Mouse (Mus musculus) liver, embryonic 12.5 days (tissue): ENCODE measurements around the gene Nsf. TPM values are rescaled to one million over a fixed set of nuclear protein-coding genes. Genes with fewer than 3 reads are reported as not detected.

ENCODE experiments used
- ATAC-seq: fragments of 200-750 bp; cut with Nextera tagmentation; 2 replicates; pipeline ENCODE4 v1.8.0; 2017; ENCODE audit warnings: moderate number of reproducible peaks, mild to moderate bottlenecking, moderate library complexity
- H3K27ac ChIP-seq: fragments of 300-500 bp; sonication (generic); 2 replicates; pipeline ENCODE4 v1.5.1; 2016; ENCODE audit warnings: mild to moderate bottlenecking
- H3K27me3 ChIP-seq: fragments of 300-500 bp; sonication (generic); replicated peaks from 2 replicates; pipeline ENCODE4 v1.6.1; 2016; ENCODE audit warnings: mild to moderate bottlenecking, moderate library complexity
- H3K36me3 ChIP-seq: fragments of 300-500 bp; sonication (generic); 2 replicates; pipeline ENCODE4 v1.6.1; 2016; ENCODE audit warnings: mild to moderate bottlenecking, moderate library complexity
- H3K4me1 ChIP-seq: fragments of 300-500 bp; sonication (generic); 2 replicates; pipeline ENCODE4 v1.6.1; 2016
- H3K4me2 ChIP-seq: fragments of 300-500 bp; sonication (generic); 2 replicates; pipeline ENCODE4 v1.6.1; 2016; ENCODE audit warnings: mild to moderate bottlenecking, moderate library complexity
- H3K4me3 ChIP-seq: fragments of 300-500 bp; sonication (generic); 2 replicates; pipeline ENCODE4 v1.5.1; 2016; ENCODE audit warnings: mild to moderate bottlenecking, moderate library complexity
- H3K9ac ChIP-seq: fragments of 300-500 bp; sonication (generic); 2 replicates; pipeline ENCODE4 v1.6.1; 2016; ENCODE audit warnings: mild to moderate bottlenecking, moderate library complexity
- H3K9me3 ChIP-seq: fragments of 300-500 bp; sonication (generic); replicated peaks from 2 replicates; pipeline ENCODE4 v1.6.1; 2016; ENCODE audit warnings: mild to moderate bottlenecking, moderate library complexity
- WGBS: fragments of 180-500 bp; shearing (Covaris S2); methylation state at CpG from one replicate; pipeline ENCODE4 v1.1.7; 2016; ENCODE audit not compliant: insufficient replicate concordance; 5-methylcytosine and 5-hydroxymethylcytosine counted together
- polyA plus RNA-seq: library from polyadenylated mRNA; unstranded; fragments of >200 nt; fragmentation: Nextera tagmentation; extraction: Ambion mirVana; gene quantifications from 2 replicates; pipeline ENCODE4 v1.2.1, GENCODE M21; 2016

Gene Nsf
- polyA plus RNA-seq, 1 experiment from 2014 or later: 40.6 TPM

DNA sequence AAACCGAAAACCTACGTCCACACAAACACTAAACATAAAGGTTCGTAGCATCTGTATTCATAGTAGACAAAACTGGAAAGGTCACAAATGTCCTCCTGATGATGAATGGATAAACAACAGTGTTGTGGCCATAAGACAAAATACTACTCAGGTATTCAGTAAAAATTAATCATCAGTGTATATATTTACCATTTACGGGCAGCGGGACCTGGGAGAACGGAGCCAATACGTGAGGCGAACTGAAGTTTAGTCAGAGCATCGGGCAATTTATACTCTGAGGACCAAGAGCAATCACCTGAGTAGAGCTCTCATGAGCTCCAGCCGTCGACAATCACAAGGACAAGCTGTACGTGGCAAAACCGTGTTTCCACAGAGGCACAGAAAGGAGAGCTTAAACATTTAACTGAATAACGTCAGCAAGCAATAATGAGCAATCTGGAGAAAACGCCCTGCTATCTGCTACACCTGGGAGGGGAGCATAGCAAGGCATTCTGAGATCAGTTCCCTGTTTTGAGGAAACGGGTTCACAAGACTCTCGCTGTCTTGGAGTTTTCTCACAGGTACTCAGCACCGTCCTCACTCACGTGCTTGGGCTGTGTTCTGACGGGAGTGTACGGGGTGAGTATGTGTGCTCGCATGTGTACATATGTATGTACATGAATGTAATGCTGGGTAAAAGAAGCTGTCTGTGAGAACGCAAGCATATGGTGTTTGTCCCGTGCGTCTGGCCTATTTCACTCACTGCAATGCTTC lies 15.7 kb downstream of the Nsf start:
- Histone ChIP-seq H3K27me3 (no peaks in the 10 kb centered on the region), H3K4me2 (no peak overlapping the region), H3K4me1 (no peaks in the 10 kb centered on the region), H3K27ac (no peak overlapping the region), H3K9me3 (no peaks in the 10 kb centered on the region), H3K4me3 (no peak overlapping the region), H3K9ac (no peak overlapping the region), H3K36me3 (peaks cover 6% of the 10 kb centered on the region; the same call in 1 of the 2 replicates)
- no peak for ATAC-seq
- WGBS: 87% methylated on average over 25 of the region's 25 CpGs

DNA sequence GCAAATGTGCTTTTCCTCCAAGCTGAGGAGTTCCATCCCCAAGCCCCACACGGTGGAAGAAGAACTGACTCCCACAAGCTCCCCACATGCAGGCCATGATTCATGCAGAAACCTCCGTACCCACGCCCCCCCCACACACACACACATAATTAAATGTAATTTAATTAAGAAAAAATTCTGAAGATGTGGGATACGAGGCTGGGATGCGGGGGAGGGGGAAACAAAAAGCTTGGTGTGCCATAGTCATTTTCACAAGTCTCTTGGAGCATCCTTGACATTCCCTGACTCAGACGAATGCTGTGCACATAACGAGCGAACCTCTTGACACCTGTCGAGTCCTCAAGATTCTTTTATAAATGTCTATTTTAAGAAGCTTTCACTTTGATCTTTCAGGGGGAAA lies 16.4 kb downstream of the Nsf start:
- 85% methylated on average over 9 of the region's 9 CpGs for WGBS
- ATAC-seq: no peak

DNA sequence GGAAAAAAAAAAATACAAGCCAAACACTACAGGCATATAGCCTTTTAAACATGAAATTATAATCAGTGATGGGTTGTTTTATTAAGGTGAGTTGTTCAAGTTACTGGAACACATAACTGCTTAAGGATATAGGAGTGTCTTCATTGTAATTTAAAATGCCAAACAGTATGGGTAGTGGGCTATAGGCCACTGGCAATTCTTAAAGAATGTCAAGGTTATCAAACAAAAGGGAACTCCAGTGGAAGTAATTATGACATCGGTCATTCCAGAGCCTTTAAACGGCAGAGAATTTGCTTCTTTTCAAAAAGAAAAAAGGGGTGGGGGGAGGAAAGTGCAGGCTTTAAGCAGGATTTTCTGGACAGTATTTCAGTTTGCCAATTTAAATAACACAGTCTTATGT lies 18.1 kb downstream of the Nsf start:
- ATAC-seq: no peak

More for the DNA sequence above, 16.4 kb downstream of the Nsf start:
- Histone ChIP-seq H3K4me3 (no peak overlapping the region), H3K4me1 (no peaks in the 10 kb centered on the region), H3K9me3 (no peaks in the 10 kb centered on the region), H3K4me2 (no peak overlapping the region), H3K27me3 (no peaks in the 10 kb centered on the region), H3K27ac (no peak overlapping the region), H3K9ac (no peak overlapping the region), H3K36me3 (peaks cover 6% of the 10 kb centered on the region; the same call in 1 of the 2 replicates)

DNA sequence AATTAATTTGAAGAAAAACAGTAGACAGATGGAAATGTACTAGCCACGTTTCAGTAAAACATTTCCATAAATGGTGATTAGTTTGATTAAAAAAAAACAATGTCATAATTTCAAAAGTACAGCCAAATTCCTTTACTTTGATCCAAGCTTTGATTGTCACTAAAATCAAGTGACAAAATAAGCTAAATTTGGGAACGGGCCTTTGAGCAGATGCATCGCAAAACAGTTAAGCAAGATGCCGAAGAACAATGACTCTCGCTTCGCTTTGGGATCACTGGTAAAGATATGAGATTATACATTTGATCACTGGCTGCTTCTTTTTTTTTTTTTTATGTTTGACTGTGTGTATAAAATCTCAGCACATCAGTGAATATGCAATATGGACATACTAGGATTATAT lies 20.0 kb downstream of the Nsf start:
- WGBS: 85% methylated on average over 6 of the region's 6 CpGs
- Histone ChIP-seq H3K9ac (no peak overlapping the region), H3K9me3 (no peaks in the 10 kb centered on the region), H3K4me1 (no peaks in the 10 kb centered on the region), H3K4me3 (no peak overlapping the region), H3K4me2 (no peak overlapping the region), H3K36me3 (peaks cover 7% of the 10 kb centered on the region), H3K27ac (no peak overlapping the region), H3K27me3 (no peaks in the 10 kb centered on the region)
- no peak for ATAC-seq

More for the DNA sequence above, 18.1 kb downstream of the Nsf start:
- H3K4me1 ChIP-seq: no peaks in the 10 kb centered on the region
- no peak overlapping the region for H3K27ac ChIP-seq
- H3K9ac ChIP-seq: no peak overlapping the region
- no peaks in the 10 kb centered on the region for H3K27me3 ChIP-seq
- no peaks in the 10 kb centered on the region; the same call in 1 of the 2 replicates for H3K36me3 ChIP-seq
- H3K9me3 ChIP-seq: no peaks in the 10 kb centered on the region
- no peak overlapping the region for H3K4me3 ChIP-seq
- 75% methylated on average over 2 of the region's 2 CpGs for WGBS
- no peak overlapping the region for H3K4me2 ChIP-seq

DNA sequence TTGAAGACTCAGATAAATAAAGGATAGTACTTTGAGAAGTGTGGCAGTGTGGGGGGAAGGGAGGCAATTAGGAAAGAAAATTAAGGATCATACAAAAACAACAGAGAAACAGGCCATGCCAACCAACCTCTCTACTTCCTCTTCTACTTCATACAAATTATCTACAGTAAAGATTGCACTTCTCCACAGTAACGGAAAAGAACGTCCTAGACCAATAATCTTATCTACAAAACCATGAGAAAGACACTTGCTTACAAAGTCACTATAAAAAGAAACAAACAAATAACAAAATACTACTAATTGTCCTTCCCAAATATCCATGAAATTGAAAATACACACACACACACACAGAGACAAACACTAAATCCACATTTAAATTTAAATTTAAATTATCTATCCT lies 29.9 kb downstream of the Nsf start:
- Histone ChIP-seq H3K27ac (no peak overlapping the region), H3K4me1 (no peaks in the 10 kb centered on the region), H3K9ac (no peak overlapping the region), H3K27me3 (no peaks in the 10 kb centered on the region), H3K9me3 (no peaks in the 10 kb centered on the region), H3K4me3 (no peak overlapping the region), H3K36me3 (peaks cover 42% of the 10 kb centered on the region), H3K4me2 (no peak overlapping the region)
- no peak for ATAC-seq
- WGBS: 46% methylated on average over 2 of the region's 2 CpGs

DNA sequence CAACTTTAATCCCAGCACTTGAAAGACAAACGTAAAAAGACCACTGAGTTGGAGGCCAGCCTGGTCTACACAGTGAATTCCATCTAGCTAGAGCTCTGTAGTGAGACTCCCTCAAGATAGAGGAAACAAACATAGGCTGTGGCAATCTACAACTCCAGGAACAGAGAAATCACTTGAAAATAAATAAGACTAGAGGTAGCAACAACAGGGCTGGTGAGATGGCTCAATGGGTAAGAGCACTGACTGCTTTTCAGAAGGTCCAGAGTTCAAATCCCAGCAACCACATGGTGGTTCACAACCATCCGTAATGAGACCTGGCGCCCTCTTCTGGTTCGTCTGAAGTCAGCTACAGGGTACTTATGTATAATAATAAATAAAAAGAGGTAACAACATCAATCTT lies 30.6 kb downstream of the Nsf start:
- Histone ChIP-seq H3K27me3 (no peaks in the 10 kb centered on the region), H3K4me2 (no peak overlapping the region), H3K4me3 (no peak overlapping the region), H3K9ac (no peak overlapping the region), H3K27ac (no peak overlapping the region), H3K36me3 (peaks cover 36% of the 10 kb centered on the region), H3K9me3 (no peaks in the 10 kb centered on the region), H3K4me1 (no peaks in the 10 kb centered on the region)
- no peak for ATAC-seq
- WGBS: 83% methylated on average over 4 of the region's 4 CpGs

DNA sequence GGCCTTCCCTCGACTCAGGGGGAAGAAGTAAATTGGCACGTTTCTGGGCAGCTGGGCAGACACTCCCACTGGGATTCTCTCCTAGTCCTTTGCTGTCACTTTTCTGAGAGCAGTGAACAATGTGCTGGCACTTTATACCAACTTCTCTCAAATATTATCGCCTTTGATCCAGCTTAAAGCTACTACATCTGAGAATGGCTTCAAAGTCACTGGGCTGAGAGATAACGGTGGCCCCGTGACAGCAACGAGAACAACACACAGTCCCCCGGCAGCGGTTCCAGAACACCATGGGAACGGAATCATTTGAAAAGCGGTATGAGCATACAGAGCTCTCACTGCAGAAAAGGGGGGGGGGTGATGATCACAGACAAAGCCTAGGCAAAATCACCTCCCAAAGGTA lies 31.0 kb downstream of the Nsf start:
- WGBS: 89% methylated on average over 10 of the region's 10 CpGs
- H3K4me3 ChIP-seq: no peak overlapping the region
- no peak overlapping the region for H3K27ac ChIP-seq
- peaks cover 36% of the 10 kb centered on the region for H3K36me3 ChIP-seq
- H3K4me2 ChIP-seq: no peak overlapping the region
- H3K9ac ChIP-seq: no peak overlapping the region
- H3K4me1 ChIP-seq: no peaks in the 10 kb centered on the region
- no peaks in the 10 kb centered on the region for H3K27me3 ChIP-seq
- ATAC-seq: no peak
- no peaks in the 10 kb centered on the region for H3K9me3 ChIP-seq

DNA sequence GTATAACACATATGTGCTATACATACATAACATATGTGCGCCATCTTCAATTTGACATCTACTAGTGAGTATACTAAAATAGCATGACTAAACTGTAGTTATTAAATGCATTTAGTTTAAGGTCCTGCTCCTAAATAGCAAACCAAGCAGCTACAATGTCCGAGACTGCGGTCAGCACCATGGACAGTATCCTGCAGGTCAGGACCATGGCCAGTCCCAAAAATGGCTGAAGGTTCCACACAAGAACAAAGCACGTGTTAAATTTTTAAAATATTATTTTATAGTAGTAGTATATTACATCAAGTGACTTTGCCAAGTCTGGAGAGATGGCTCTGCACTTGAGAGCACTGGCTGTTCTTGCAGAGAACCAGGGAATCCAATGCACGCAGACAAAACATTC lies 33.2 kb downstream of the Nsf start:
- Histone ChIP-seq H3K27ac (no peak overlapping the region), H3K27me3 (no peaks in the 10 kb centered on the region), H3K4me3 (no peak overlapping the region), H3K9me3 (no peaks in the 10 kb centered on the region), H3K4me1 (no peaks in the 10 kb centered on the region), H3K9ac (no peak overlapping the region), H3K4me2 (no peak overlapping the region), H3K36me3 (peaks cover 32% of the 10 kb centered on the region)
- 71% methylated on average over 5 of the region's 5 CpGs for WGBS
- ATAC-seq: no peak

DNA sequence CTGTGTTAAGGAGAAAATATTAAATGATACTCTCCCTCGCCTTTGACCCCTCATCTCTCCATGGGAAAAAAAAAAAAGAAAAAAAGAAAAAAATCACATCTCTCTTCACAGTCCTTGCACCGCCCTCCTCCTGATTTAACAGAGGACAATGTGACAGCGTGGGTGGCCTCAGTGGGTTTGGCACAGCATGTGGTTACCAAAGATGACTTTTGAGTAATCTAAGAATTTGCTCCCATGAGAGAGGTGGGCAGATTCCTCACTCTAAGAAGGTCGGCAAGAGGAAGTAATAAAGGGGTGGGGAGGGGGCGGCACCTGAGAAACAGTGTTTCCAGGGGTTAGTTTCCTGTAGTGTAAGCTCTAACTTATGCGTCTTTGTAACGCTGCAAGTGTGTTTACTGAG lies 37.0 kb downstream of the Nsf start:
- no peak for ATAC-seq
- H3K4me1 ChIP-seq: no peaks in the 10 kb centered on the region
- H3K27ac ChIP-seq: no peak overlapping the region
- peaks cover 48% of the 10 kb centered on the region for H3K36me3 ChIP-seq
- H3K4me3 ChIP-seq: no peak overlapping the region
- no peak overlapping the region for H3K4me2 ChIP-seq
- WGBS: 71% methylated on average over 7 of the region's 7 CpGs
- H3K27me3 ChIP-seq: no peaks in the 10 kb centered on the region
- H3K9me3 ChIP-seq: no peaks in the 10 kb centered on the region
- H3K9ac ChIP-seq: no peak overlapping the region

DNA sequence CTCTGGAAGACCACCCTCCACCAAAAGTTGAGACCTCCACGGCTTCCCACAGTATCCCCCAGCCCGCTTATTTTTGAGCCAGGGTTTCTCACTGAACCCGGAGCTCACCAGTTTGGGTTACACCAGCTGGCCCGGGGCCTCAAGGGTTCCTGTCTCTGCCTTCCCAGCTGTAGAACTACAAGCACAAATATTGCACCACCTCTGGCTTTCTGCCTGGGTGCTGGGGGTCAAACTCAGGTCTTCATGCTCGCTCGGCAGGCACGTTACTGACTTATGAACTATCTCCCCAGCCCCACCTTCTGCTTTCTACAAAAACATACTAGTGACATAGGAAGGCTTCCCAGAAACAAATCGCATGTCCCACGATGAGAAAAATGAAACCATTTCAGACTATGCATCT lies 38.2 kb downstream of the Nsf start:
- 79% methylated on average over 9 of the region's 9 CpGs for WGBS
- no peak for ATAC-seq
- Histone ChIP-seq H3K27me3 (no peaks in the 10 kb centered on the region), H3K4me3 (no peak overlapping the region), H3K9me3 (no peaks in the 10 kb centered on the region), H3K27ac (no peak overlapping the region), H3K9ac (no peak overlapping the region), H3K4me2 (no peak overlapping the region), H3K36me3 (peaks cover 44% of the 10 kb centered on the region), H3K4me1 (no peaks in the 10 kb centered on the region)

DNA sequence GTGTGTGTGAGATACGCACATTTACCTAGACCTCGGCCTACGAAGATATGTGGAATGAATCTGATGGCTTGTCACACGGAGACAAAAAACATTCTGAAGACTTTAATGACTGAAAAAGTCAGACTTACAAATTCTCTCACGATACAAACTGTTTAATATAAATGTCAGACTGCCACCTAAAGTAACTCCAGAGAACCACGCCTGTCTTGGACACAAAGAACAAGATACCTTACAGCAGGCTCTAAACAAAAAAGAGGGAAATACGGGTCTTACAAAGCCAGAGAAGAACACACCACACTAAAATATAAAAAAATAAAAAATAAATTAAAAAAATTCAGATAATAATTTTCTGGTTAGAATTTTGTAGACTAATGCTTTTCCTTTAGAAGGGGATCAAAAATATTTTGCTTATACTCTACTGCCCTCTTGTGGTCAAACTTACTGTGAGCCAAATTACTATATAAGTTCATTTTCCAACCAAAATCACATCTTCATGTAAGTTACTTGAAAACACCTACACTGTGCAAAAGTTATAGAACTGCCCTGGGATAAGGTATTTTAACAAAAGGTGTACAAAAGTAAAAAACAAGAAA lies 42.8 kb downstream of the Nsf start:
- no peak overlapping the region for H3K4me2 ChIP-seq
- peaks cover 71% of the 10 kb centered on the region for H3K36me3 ChIP-seq
- 71% methylated on average over 7 of the region's 7 CpGs for WGBS
- H3K27ac ChIP-seq: no peak overlapping the region
- H3K9me3 ChIP-seq: no peaks in the 10 kb centered on the region
- no peak for ATAC-seq
- H3K4me3 ChIP-seq: no peak overlapping the region
- no peak overlapping the region for H3K9ac ChIP-seq
- no peaks in the 10 kb centered on the region for H3K4me1 ChIP-seq
- H3K27me3 ChIP-seq: no peaks in the 10 kb centered on the region

DNA sequence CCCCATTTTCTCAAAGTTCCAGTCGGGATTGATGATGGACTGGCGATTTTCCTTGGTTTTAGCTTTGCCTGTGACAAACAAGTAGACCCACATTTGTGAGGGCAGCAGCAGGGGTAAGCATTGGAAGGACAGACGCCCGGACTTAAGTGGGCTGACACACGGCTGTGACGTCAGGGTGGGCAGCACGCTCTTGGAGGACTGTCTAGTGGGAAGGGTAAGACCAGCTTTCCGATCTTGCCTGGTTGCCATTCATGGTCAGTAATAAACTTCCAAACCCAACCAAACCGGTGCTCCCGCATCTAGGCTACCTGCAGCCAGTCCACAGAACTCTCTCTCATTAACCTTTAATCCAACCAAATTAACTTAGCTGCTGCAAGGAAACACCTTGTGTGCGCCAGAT lies 43.3 kb downstream of the Nsf start:
- WGBS: 88% methylated on average over 11 of the region's 11 CpGs
- no peaks in the 10 kb centered on the region for H3K27me3 ChIP-seq
- no peak overlapping the region for H3K9ac ChIP-seq
- H3K4me1 ChIP-seq: no peaks in the 10 kb centered on the region
- ATAC-seq: no peak
- no peaks in the 10 kb centered on the region for H3K9me3 ChIP-seq
- no peak overlapping the region for H3K27ac ChIP-seq
- no peak overlapping the region for H3K4me3 ChIP-seq
- no peak overlapping the region for H3K4me2 ChIP-seq
- H3K36me3 ChIP-seq: peaks cover 66% of the 10 kb centered on the region
